16 mouse cellular contexts compared by ENCODE assay signal in genomic region chr11:43148341-43148740, GRCm38 (mm10). TPM values are rescaled to one million over a fixed set of nuclear protein-coding genes. Genes with fewer than 3 reads are reported as not detected.
"Had no signal": no experiment of that assay in that cellular context is flagged by ENCODE, and none has a peak within 500 bp of the region (broad histone marks: within the 10 kb centered on the region; RNA-seq: fewer than 3 reads in every experiment).

No protein-coding gene starts in this region.

- H3K4me2 ChIP-seq: hindbrain, embryonic 12.5 days; liver, embryonic 12.5 days; lung, embryonic 15.5 days; midbrain, embryonic 11.5 days; midbrain, embryonic 15.5 days; neural tube, embryonic 12.5 days had no signal

- H3K27ac ChIP-seq: hindbrain, embryonic 12.5 days; limb, embryonic 10.5 days; liver, embryonic 12.5 days; lung, embryonic 15.5 days; macrophage; midbrain, embryonic 15.5 days; neural tube, embryonic 12.5 days had no signal

- H3K27me3 ChIP-seq: hindbrain, embryonic 12.5 days; liver, embryonic 12.5 days; lung, embryonic 15.5 days; megakaryocyte, embryonic 14.5 days; midbrain, embryonic 15.5 days; neural tube, embryonic 12.5 days had no signal

- ATAC-seq: inflammation-experienced regulatory T-cells, adult 6 months; liver, embryonic 12.5 days; midbrain, embryonic 15.5 days had no signal

- H3K9ac ChIP-seq: hindbrain, embryonic 12.5 days; liver, embryonic 12.5 days; lung, embryonic 15.5 days; midbrain, embryonic 15.5 days; neural tube, embryonic 12.5 days had no signal

- H3K36me3 ChIP-seq: hindbrain, embryonic 12.5 days; limb, embryonic 10.5 days; liver, embryonic 12.5 days; lung, embryonic 15.5 days; midbrain, embryonic 15.5 days; neural tube, embryonic 12.5 days had no signal

- H3K4me3 ChIP-seq: hindbrain, embryonic 12.5 days; limb, embryonic 10.5 days; liver, embryonic 12.5 days; lung, embryonic 15.5 days; megakaryocyte, embryonic 14.5 days; midbrain, embryonic 15.5 days; neural tube, embryonic 12.5 days had no signal

- DNase-seq: lung, postnatal 14 days; retina, postnatal 1 day; right cerebral cortex, postnatal 14 days; thymus, adult 18-20 months; thymus, postnatal 14 days had no signal

- H3K4me1 ChIP-seq: hindbrain, embryonic 12.5 days; liver, embryonic 12.5 days; lung, embryonic 15.5 days; megakaryocyte, embryonic 14.5 days; midbrain, embryonic 15.5 days; neural tube, embryonic 12.5 days had no signal

- H3K9me3 ChIP-seq: hindbrain, embryonic 12.5 days; limb, embryonic 10.5 days; liver, embryonic 12.5 days; lung, embryonic 15.5 days; megakaryocyte, embryonic 14.5 days; midbrain, embryonic 15.5 days; neural tube, embryonic 12.5 days had no signal

RNA-seq across cellular contexts. Expression of gene Atp10b, which starts 1.3 kb away (rescaled TPM):
- total RNA-seq: monocyte, adult 5-6 weeks had no signal
- polyA plus RNA-seq: liver, embryonic 12.5 days; macrophage had no signal
